Mouse (Mus musculus): ENCODE data around the gene Diexf. TPM values are rescaled to one million over a fixed set of nuclear protein-coding genes. Genes with fewer than 3 reads are reported as not detected.

Diexf gene
- total RNA-seq, 4 experiments from 2014 or later: 7.4 to 9.8 (median 9.0) TPM

GRCm38 (mm10) chr1:193138669-193139068, 8.6 kb upstream of the Diexf start:
- no peak for DNase-seq (ENCODE audit: low spot score)

- no peak for DNase-seq (ENCODE audit: low spot score)
Measured at GRCm38 (mm10) chr1:193138087-193138486, 8.0 kb upstream of the Diexf start.

- no peak for DNase-seq (ENCODE audit: low spot score)
Measured at GRCm38 (mm10) chr1:193133726-193134125, 3.7 kb upstream of the Diexf start.

- DNase-seq (ENCODE audit: low spot score): no peak
Measured at GRCm38 (mm10) chr1:193132385-193132784, 2.3 kb upstream of the Diexf start.

GRCm38 (mm10) chr1:193131311-193131948, 1.4 kb upstream of the Diexf start:
- no peak for DNase-seq (ENCODE audit: low spot score)

GRCm38 (mm10) chr1:193130839-193131238, 767 bp upstream of the Diexf start:
- DNase-seq (ENCODE audit: low spot score): no peak

GRCm38 (mm10) chr1:193130456-193130825, 369 bp upstream of the Diexf start:
- no peak for DNase-seq (ENCODE audit: low spot score)

- DNase-seq (ENCODE audit: low spot score): no peak
Measured at GRCm38 (mm10) chr1:193129321-193129720, 751 bp downstream of the Diexf start.

GRCm38 (mm10) chr1:193128055-193128454, 2.0 kb downstream of the Diexf start:
- DNase-seq (ENCODE audit: low spot score): no peak

GRCm38 (mm10) chr1:193125835-193126234, 4.2 kb downstream of the Diexf start:
- DNase-seq (ENCODE audit: low spot score): no peak

GRCm38 (mm10) chr1:193123290-193123689, 6.8 kb downstream of the Diexf start:
- no peak for DNase-seq (ENCODE audit: low spot score)

GRCm38 (mm10) chr1:193122793-193123192, 7.3 kb downstream of the Diexf start:
- DNase-seq (ENCODE audit: low spot score): no peak

- DNase-seq (ENCODE audit: low spot score): no peak
Measured at GRCm38 (mm10) chr1:193112093-193112492, 18.0 kb downstream of the Diexf start.

GRCm38 (mm10) chr1:193102996-193103395, 27.1 kb downstream of the Diexf start:
- DNase-seq (ENCODE audit: low spot score): no peak

GRCm38 (mm10) chr1:193102556-193102955, 27.5 kb downstream of the Diexf start:
- DNase-seq (ENCODE audit: low spot score): no peak

- no peak for DNase-seq (ENCODE audit: low spot score)
Measured at GRCm38 (mm10) chr1:193102029-193102428, 28.0 kb downstream of the Diexf start.

GRCm38 (mm10) chr1:193098946-193099345, 31.1 kb downstream of the Diexf start:
- no peak for DNase-seq (ENCODE audit: low spot score)

- no peak for DNase-seq (ENCODE audit: low spot score)
Measured at GRCm38 (mm10) chr1:193093596-193093995, 36.5 kb downstream of the Diexf start.

GRCm38 (mm10) chr1:193092771-193093170, 37.3 kb downstream of the Diexf start:
- DNase-seq (ENCODE audit: low spot score): no peak

GRCm38 (mm10) chr1:193090894-193091293, 39.2 kb downstream of the Diexf start:
- DNase-seq (ENCODE audit: low spot score): no peak

- DNase-seq (ENCODE audit: low spot score): peak; percentile 76
Measured at GRCm38 (mm10) chr1:193090211-193090871, 39.7 kb downstream of the Diexf start.

- peak; percentile 43 for DNase-seq (ENCODE audit: low spot score)
Measured at GRCm38 (mm10) chr1:193089683-193090082, 40.4 kb downstream of the Diexf start.

GRCm38 (mm10) chr1:193089211-193089610, 40.9 kb downstream of the Diexf start:
- DNase-seq (ENCODE audit: low spot score): no peak
